Mouse (Mus musculus): ENCODE measurements around the gene Ptpdc1. TPM values are rescaled to one million over a fixed set of nuclear protein-coding genes. Genes with fewer than 3 reads are reported as not detected.

Gene Ptpdc1
- total RNA-seq, 2 experiments from 2014 or later, result 21.8 to 23.5 TPM

DNA sequence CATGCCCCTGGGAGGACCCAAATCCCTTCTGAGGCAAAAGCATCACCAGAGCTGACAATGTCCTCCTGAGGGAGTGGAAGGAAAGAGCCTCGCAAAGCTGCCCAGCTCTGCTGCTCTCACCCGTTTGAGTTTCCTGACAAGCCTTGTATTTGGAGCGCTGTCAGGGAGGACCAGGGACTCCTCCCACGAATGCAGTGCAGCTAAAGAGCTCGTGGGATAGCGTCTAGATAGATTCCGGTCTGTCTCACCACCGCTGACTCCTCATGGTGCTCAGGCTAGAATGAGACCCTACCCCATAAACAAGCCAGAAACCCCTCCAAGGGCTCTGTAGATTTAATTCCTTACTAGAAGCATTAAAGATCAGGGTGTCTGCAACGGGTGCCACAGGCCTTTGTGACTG is 32.3 kb upstream of the Ptpdc1 start:
- no peak for DNase-seq (ENCODE audit: low spot score in 2 of 2)

DNA sequence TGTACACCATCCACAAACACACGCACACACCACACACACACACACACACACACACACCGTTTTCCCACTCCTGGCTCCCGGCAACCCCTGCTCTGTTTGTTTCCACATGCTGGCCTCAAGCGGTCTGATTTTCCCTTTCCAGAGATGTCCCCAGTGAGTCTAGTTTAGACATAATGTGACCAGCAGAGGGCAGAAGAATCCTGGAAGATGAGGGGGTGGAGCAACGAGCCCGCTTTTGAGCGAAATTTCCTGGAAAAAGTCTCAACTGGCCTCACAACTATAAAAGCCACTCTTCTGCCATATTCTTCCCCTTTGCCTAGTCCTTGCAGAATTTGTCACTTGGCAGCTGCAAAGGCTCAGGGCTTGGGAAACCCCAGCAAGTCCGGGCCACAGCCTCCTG is 30.2 kb upstream of the Ptpdc1 start:
- DNase-seq (ENCODE audit: low spot score in 2 of 2), result peak; percentile 52 to 72

DNA sequence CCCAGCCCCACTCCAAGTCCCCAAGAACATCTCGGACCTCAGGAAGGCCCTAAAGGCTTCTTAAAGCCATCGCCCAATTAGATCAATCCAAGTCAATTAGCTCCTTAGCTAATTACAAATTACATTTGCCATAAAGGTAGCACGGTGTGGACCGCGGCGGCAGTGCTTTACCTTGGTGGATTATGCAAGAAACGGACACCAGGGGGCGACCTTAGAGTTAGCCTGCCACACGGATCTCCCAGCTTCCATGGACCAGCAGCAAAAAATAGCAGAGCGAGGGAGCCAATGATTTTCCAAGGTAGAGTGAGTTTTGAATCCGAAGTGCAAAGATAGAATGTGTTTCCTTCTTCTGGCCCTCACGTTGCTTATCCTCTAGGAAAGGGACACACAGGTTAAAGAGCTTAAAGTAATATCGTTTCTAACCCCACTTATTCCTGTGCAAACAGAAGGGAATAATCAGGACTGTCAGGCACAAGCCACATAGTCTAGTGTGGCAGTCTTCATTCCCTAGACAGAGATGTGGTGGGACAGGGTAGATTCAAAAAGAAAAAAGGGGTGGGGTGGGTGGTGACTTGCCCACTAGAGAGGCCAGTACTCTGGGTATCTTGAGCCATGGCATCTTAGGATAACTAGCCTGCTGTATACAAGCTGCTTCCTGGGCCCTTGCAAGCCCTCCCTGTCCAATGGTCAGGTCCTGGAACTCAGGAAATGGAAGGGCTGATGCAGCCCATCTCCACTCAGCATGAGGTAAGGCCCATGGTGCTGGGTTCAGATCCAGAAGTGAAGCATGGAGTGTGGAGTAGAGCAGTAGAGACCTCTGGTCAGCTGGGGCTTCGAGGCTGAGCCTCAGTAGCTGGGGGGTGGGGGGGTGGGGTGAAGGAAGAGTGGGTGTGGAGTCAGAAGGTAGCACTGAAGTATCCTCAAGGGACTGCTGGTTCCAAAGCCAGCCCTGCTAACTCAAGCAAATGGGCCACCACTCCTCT is 28.6 kb upstream of the Ptpdc1 start:
- peak; percentile 69 to 83 for DNase-seq (ENCODE audit: low spot score in 2 of 2)

GRCm38 (mm10) chr13:48651132-48652065 is 25.9 kb upstream of the Ptpdc1 start:
- DNase-seq (ENCODE audit: low spot score in 2 of 2), result no peak

DNA sequence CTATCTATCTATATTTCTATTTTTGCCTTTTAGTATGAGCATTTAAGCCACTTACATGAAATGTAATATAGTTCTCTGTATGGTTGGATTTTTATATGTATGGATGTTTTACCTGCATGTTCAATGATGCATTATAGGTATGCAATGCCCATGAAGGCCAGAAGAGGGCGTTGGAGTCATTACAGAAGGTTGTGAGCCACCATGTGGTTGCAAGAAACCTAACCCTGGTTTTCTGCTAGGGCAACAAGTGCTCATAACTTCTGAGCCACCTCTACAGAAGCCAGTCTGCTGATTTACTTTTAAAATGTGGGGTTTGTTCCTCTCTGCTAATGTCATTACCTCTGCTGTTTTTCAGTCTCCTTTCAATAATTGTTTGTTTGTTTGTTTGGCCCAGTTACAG is 25.2 kb upstream of the Ptpdc1 start:
- no peak for DNase-seq (ENCODE audit: low spot score in 2 of 2)

DNA sequence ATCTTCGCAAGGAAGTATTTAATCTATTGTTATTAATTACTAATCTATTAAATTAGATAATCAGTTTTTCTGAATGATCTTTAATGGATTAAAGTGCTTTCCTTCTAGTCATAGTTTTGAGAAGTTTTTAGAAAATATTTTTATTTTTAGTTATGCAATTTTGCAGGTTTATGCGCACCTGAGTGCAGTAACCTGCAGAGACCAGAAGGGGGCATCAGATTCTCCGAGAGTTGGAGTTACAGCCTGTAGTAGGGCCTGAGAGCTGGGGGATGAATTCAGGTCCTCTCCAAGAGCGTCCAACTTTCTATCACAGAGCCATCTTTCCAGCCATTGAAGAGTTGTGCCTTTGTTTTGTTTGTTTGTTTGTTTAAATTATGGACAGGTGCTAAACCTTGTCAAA is 21.2 kb upstream of the Ptpdc1 start:
- no peak for DNase-seq (ENCODE audit: low spot score in 2 of 2)

DNA sequence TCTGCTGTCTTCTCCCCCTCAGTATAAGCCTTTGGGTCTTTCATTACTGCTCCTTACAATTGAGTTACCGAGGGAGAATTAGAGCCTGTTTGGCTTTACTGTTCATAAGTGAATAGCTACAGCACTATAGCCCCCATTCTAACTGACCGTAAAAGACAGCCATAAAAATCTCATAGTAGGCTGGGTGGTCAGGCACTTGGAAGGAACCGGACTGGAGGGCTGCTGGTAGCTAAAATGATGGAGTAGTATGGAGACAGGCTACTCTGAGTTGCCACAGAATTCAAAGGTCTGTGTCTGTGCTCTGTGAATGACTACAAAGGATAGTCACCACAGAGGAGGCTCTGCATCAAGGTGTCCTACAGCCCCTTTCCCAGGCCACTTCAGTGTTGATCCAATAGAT is 18.5 kb upstream of the Ptpdc1 start:
- no peak for DNase-seq (ENCODE audit: low spot score in 2 of 2)

GRCm38 (mm10) chr13:48643072-48643471 is 17.6 kb upstream of the Ptpdc1 start:
- no peak for DNase-seq (ENCODE audit: low spot score in 2 of 2)

- peak; percentile 56 to 63 for DNase-seq (ENCODE audit: low spot score in 2 of 2)
Observed at GRCm38 (mm10) chr13:48639570-48639969, 14.1 kb upstream of the Ptpdc1 start.

DNA sequence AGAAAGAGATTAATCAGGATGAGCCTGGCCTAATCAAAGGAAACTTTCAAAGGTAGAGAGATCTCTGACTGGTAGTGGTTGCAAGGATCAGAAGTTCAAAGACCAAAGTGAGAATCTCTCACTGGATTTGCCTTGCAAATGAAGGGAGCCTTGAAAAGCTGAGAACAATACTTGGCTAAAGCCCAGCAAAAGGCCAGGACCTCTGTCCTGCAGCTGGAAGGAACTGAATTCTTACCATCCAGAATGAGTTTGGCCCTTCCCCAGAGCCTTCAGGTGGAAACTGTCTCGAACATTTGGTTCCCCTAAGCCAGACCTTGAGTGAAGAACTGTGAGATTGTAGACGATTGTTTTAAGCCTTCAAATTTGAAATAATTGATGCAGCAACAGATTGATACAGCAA is 12.2 kb upstream of the Ptpdc1 start:
- no peak for DNase-seq (ENCODE audit: low spot score in 2 of 2)

- no peak for DNase-seq (ENCODE audit: low spot score in 2 of 2)
Observed at GRCm38 (mm10) chr13:48631691-48632090, 6.2 kb upstream of the Ptpdc1 start.

DNA sequence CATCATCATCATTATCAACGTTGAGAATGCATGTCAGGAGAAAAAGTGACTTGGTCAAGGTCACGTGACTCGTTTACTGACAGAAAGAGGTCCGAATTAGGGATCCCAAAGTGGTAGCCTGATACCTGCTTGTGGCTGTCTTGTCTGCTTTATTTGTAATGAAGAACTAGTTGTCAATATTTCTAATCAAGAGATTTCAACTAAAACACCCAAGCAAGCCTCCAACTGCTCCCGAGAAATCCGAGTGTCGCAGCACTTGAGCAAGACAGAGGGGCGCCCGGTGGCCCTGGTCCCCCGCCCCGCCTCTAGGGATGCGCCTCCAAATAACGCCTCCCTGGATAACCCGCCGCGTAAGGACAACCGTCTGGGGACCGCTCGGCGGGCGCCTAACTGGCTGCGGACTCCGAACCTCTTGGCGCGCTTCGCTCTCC is 481 bp downstream of the Ptpdc1 start:
- DNase-seq (ENCODE audit: low spot score in 2 of 2), result no peak

DNA sequence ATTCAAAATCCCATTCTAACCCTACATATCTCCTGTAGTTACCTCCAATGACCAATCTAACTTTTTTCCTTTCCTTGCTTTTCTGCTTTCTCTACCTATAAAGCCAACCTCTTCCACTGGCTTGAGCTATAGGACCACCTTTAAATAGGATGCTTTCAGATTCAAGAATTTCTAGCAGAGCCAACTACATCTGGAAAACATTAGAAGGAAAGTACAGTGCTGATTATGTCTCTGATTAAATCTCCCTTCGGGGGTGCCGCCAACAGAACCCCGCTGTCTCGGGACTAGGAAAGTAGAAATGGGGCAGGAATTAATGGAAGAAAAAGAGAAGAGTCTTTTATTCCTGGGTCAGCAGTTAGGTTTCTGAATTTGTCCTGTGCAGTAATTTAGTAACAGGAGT is 6.6 kb downstream of the Ptpdc1 start:
- DNase-seq (ENCODE audit: low spot score in 2 of 2), result no peak

DNA sequence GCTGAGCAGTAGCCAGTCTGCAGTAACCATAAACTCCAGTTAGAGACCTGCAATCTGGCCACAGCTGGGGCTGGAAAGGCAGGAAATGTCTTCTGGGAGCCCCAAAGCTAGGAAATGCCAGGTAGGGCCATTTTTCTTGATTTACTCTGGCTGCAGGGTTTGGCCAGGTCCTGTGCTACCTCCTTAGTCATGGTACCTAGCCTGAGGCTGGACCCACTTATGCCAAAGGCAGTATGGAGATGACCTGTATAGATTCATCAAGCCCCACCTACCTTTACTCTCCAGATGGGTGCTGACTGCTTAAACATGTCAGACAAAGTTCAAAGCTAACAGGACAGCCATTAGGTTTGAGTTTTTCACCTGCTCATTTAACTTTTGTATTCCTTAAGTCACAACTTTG is 7.7 kb downstream of the Ptpdc1 start:
- DNase-seq (ENCODE audit: low spot score in 2 of 2), result no peak

- DNase-seq (ENCODE audit: low spot score in 2 of 2), result no peak
Observed at GRCm38 (mm10) chr13:48614525-48614924, 10.9 kb downstream of the Ptpdc1 start.

DNA sequence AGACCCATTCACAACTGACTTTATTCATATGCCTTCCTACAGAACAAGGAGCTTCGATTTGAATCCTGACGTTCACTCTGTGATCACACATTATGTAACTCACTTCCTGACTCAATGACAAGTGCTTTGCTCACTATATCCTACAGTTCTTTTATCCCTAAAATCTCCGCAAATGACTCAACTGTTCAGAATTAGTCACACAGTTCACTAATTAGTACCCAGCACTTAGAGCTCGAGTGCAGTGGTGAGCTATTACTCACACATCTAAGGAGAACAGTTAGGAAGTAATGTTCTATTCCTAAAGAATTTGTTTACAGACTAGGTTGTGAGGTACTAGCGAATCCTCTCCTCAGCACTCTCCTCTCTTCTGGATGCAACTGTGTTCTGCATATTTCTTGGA is 16.4 kb downstream of the Ptpdc1 start:
- DNase-seq (ENCODE audit: low spot score in 2 of 2), result no peak

- no peak for DNase-seq (ENCODE audit: low spot score in 2 of 2)
Observed at GRCm38 (mm10) chr13:48604591-48604990, 20.9 kb downstream of the Ptpdc1 start.

- no peak for DNase-seq (ENCODE audit: low spot score in 2 of 2)
Observed at GRCm38 (mm10) chr13:48603296-48603695, 22.2 kb downstream of the Ptpdc1 start.

GRCm38 (mm10) chr13:48594605-48595004 is 30.9 kb downstream of the Ptpdc1 start:
- peak; percentile 43 to 60 for DNase-seq (ENCODE audit: low spot score in 2 of 2)

DNA sequence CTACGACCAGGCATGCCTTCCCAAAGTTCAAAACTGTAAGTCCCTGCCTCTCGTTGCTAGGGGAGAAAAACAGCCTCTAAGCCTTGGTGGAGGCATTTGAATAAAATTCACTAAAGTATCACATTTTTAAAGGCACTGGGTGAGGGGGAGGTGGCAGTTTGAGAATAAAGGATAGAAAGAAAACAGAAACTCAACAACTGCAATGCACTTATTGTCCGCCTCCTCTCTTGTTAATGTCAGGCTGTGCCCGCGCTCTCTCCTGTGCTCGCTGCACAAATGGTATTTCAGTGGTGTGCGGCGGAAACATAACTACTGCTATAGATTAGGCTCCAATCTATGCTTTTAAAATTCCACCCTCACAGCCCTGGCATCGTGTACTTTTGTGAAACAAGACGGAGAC is 31.4 kb downstream of the Ptpdc1 start:
- peak; percentile 38 to 52 for DNase-seq (ENCODE audit: low spot score in 2 of 2)

- peak; percentile 31 to 35 for DNase-seq (ENCODE audit: low spot score in 2 of 2)
Observed at GRCm38 (mm10) chr13:48593181-48593580, 32.3 kb downstream of the Ptpdc1 start.

DNA sequence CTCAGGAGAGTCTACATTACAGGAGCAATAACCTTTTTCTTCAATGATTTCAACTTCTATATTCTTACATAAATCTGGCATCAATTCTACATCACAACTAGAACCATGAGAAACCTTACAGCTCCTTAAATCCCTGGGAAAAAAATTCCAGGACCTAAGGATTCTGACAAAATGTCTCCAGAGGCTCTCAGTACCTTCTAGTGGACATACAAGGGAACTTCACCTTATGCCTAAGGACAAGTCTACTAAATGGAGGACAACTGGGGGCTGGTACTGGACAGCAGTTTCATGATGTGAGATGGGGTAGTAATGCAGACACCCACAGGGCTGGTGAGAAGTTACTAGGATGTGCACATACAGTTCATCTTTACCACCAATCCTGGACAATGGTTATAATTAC is 34.7 kb downstream of the Ptpdc1 start:
- DNase-seq (ENCODE audit: low spot score in 2 of 2), result no peak

Measured in left cerebral cortex, adult 18-20 months (tissue).